Mouse (Mus musculus) granulocyte monocyte progenitor cell, adult 5-6 weeks (primary cell): ENCODE measurements around the gene Vmn2r10. TPM values are rescaled to one million over a fixed set of nuclear protein-coding genes. Genes with fewer than 3 reads are reported as not detected.
"Not testable (repeated sequence)": the region's sequence is repeated elsewhere in the genome, so short reads cannot be mapped to it uniquely, and the experiment has no call there.

Source experiments
- ATAC-seq: replicated peaks from 2 replicates; pipeline ENCODE4 v1.8.0; 2016; ENCODE audit warnings: mild to moderate bottlenecking, moderate TSS enrichment, inconsistent platforms; ENCODE audit not compliant: poor library complexity, severe bottlenecking
- total RNA-seq, 2 experiments: library from RNA; stranded (forward) in 1 of 2; stranded (reverse) in 1 of 2; fragments of 200-712, 200-1000 nt in 1 of 2; fragments of >200 nt in 1 of 2; fragmentation: Nextera tagmentation in 1 of 2; gene quantifications; 2 replicates each; pipeline ENCODE4 v1.2.3; 2014 to 2017

Vmn2r10 gene
- not detected in 2 replicates for total RNA-seq (2014; fragmentation: Nextera tagmentation)
- total RNA-seq (2017) = not detected in 2 replicates

GRCm38 (mm10) chr5:109006427-109006826 lies at the start of gene Vmn2r10:
Gene Vmn2r10, minus strand, starts transcription at chr5:109006527.
- not testable (repeated sequence) for ATAC-seq

- no peak for ATAC-seq
Measured at GRCm38 (mm10) chr5:109055286-109055685, 49.0 kb upstream of the Vmn2r10 start.

- no peak for ATAC-seq
Measured at GRCm38 (mm10) chr5:109032591-109032990, 26.3 kb upstream of the Vmn2r10 start.

DNA sequence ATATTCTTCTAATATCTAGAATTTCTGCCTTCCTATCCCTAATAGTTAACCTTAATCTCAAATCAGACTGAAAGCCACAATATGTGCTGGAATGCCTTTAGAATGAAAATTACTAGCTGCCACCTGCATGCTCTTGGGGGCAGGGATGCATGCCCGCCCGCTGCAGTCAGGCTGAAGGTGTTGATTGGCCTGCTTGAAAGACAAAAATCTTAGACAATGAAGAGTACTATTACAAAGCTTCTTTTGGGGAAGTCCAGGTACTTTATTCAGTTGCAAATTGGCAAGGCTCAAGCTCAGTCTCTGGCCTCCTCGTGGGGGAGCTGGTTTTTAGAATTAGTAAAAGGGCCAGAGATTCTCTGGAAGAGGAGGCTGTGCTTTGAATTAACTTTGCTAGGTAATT lies 17.4 kb downstream of the Vmn2r10 start:
- ATAC-seq = no peak

Other genes with a start within 250 kb of the Vmn2r10 start
- not detected in 2 replicates for gene Rnf212, start 231.5 kb downstream of the Vmn2r10 start, total RNA-seq (2014; fragmentation: Nextera tagmentation)
- gene Rnf212, start 231.5 kb downstream of the Vmn2r10 start, total RNA-seq (2017) = not detected in 2 replicates
- gene Tmed11, start 211.2 kb downstream of the Vmn2r10 start, total RNA-seq (2014; fragmentation: Nextera tagmentation) = not detected in 2 replicates
- gene Tmed11, start 211.2 kb downstream of the Vmn2r10 start, total RNA-seq (2017) = not detected in 2 replicates
- not detected in 2 replicates for gene Vmn2r8, start 197.7 kb downstream of the Vmn2r10 start, total RNA-seq (2014; fragmentation: Nextera tagmentation)
- gene Vmn2r8, start 197.7 kb downstream of the Vmn2r10 start, total RNA-seq (2017) = not detected in 2 replicates
- gene Vmn2r9, start 153.9 kb downstream of the Vmn2r10 start, total RNA-seq (2014; fragmentation: Nextera tagmentation) = not detected in 2 replicates
- gene Vmn2r9, start 153.9 kb downstream of the Vmn2r10 start, total RNA-seq (2017) = not detected in 2 replicates
- not detected in 2 replicates for gene Vmn2r11, start 53.0 kb upstream of the Vmn2r10 start, total RNA-seq (2014; fragmentation: Nextera tagmentation)
- not detected in 2 replicates for gene Vmn2r11, start 53.0 kb upstream of the Vmn2r10 start, total RNA-seq (2017)
- gene Vmn2r12, start 91.4 kb upstream of the Vmn2r10 start, total RNA-seq (2014; fragmentation: Nextera tagmentation) = not detected in 2 replicates
- not detected in 2 replicates for gene Vmn2r12, start 91.4 kb upstream of the Vmn2r10 start, total RNA-seq (2017)
- gene Vmn2r13, start 185.7 kb upstream of the Vmn2r10 start, total RNA-seq (2014; fragmentation: Nextera tagmentation) = not detected in 2 replicates
- not detected in 2 replicates for gene Vmn2r13, start 185.7 kb upstream of the Vmn2r10 start, total RNA-seq (2017)
- gene Vmn2r14, start 218.2 kb upstream of the Vmn2r10 start, total RNA-seq (2014; fragmentation: Nextera tagmentation) = not detected in 2 replicates
- not detected in 2 replicates for gene Vmn2r14, start 218.2 kb upstream of the Vmn2r10 start, total RNA-seq (2017)